Mouse (Mus musculus) lung, postnatal 0 days (tissue): ENCODE measurements at regions not wholly inside any gene's neighbourhood (a gene's known extent, or its start where the extent isn't known, plus 50 kb on each side); places are given as distances from the start of the nearest gene placed in this dataset.

Experiments
- ATAC-seq: fragments of 200-750 bp; cut with Nextera tagmentation; 2 replicates; pipeline ENCODE4 v1.8.0; 2017; ENCODE audit warnings: moderate library complexity
- DNase-seq: peaks from one replicate; pipeline ENCODE4 v3.0.0-alpha.2; 2016; ENCODE audit warnings: low spot score
- H3K27ac ChIP-seq: fragments of 300-500 bp; sonication (generic); 2 replicates; pipeline ENCODE4 v1.5.1; 2014; ENCODE audit warnings: antibody characterized with exemption, mild to moderate bottlenecking, low read length, mixed read lengths
- H3K27me3 ChIP-seq: fragments of 300-500 bp; sonication (generic); replicated peaks from 2 replicates; pipeline ENCODE4 v1.6.1; 2014; ENCODE audit warnings: low read length, mixed read lengths; ENCODE audit not compliant: insufficient read depth
- H3K36me3 ChIP-seq: fragments of 300-500 bp; sonication (generic); 2 replicates; pipeline ENCODE4 v1.6.1; 2014; ENCODE audit warnings: low read length, mixed read lengths; ENCODE audit not compliant: insufficient read depth
- H3K4me1 ChIP-seq: fragments of 300-500 bp; sonication (generic); 2 replicates; pipeline ENCODE4 v1.6.1; 2014; ENCODE audit warnings: antibody characterized with exemption, low read depth, low read length, mixed read lengths; ENCODE audit not compliant: insufficient read depth
- H3K4me2 ChIP-seq: fragments of 300-500 bp; sonication (generic); replicated peaks from 2 replicates; pipeline ENCODE4 v1.6.1; 2014; ENCODE audit warnings: low read depth, mild to moderate bottlenecking, low read length, moderate library complexity, mixed read lengths
- H3K4me3 ChIP-seq: fragments of 300-500 bp; sonication (generic); 2 replicates; pipeline ENCODE4 v1.5.1; 2014; ENCODE audit warnings: low read depth, low read length
- H3K9ac ChIP-seq: fragments of 300-500 bp; sonication (generic); replicated peaks from 2 replicates; pipeline ENCODE4 v1.6.1; 2014; ENCODE audit warnings: low read depth, mild to moderate bottlenecking
- H3K9me3 ChIP-seq: fragments of 300-500 bp; sonication (generic); 2 replicates; pipeline ENCODE4 v1.6.1; 2016; ENCODE audit warnings: low read length, mixed read lengths
- CTCF ChIP-seq: IDR thresholded peaks from 2 replicates; pipeline ENCODE4 v1.5.1; 2016; ENCODE audit warnings: antibody characterized with exemption, mild to moderate bottlenecking
- EP300 ChIP-seq: IDR thresholded peaks from 2 replicates; pipeline ENCODE4 v1.6.1; 2016; ENCODE audit warnings: antibody characterized with exemption, mild to moderate bottlenecking, control low read depth
- WGBS: fragments of 180-500 bp; shearing (Covaris S2); extraction: QIAGEN DNeasy Blood & Tissue Kit; methylation state at CpG from one replicate; pipeline ENCODE4 v1.1.7; 2014; 5-methylcytosine and 5-hydroxymethylcytosine counted together

- WGBS, result 51% methylated on average over 5 of the region's 5 CpGs
- no peak overlapping the region for H3K4me2 ChIP-seq
- no peaks in the 10 kb centered on the region for H3K36me3 ChIP-seq
- DNase-seq (peak; percentile 7), ATAC-seq (no peak)
- no peak overlapping the region for H3K27ac ChIP-seq
- H3K9ac ChIP-seq, result no peak overlapping the region
- no peak overlapping the region for H3K4me3 ChIP-seq
- H3K27me3 ChIP-seq, result no peaks in the 10 kb centered on the region
- H3K4me1 ChIP-seq, result no peaks in the 10 kb centered on the region
- no peak for TF ChIP-seq EP300
- TF ChIP-seq CTCF, result no peak
- H3K9me3 ChIP-seq, result no peaks in the 10 kb centered on the region
These were observed 175.2 kb downstream of the Klf7 start for GRCm38 (mm10) chr1:63946834-63947233.

DNA sequence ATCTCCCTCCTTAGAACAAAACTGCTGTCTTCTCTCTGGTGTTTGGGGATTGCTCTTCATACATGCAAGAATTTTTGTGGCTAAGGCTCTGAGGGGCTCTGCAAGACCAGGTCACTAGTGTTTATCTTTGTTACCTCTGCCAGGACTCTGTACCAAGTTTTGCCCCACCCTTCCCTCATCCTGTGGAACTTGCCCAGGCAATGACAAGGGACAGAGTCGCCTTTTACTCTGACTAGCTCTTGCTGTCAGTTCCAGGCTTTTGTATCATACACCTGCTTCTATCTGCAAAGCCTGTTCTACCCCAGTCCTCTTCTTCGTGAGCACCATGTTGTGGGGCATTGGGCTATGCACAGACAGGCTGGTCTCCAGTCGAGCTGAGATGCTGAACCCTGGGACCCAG is 175.7 kb upstream of the 4933402D24Rik start:
- no peak for DNase-seq
- WGBS, result 50% methylated on average over 3 of the region's 3 CpGs
- no peak overlapping the region for H3K4me2 ChIP-seq
- H3K9me3 ChIP-seq, result no peaks in the 10 kb centered on the region
- no peaks in the 10 kb centered on the region for H3K27me3 ChIP-seq
- TF ChIP-seq EP300, result no peak
- no peak for TF ChIP-seq CTCF
- no peaks in the 10 kb centered on the region for H3K36me3 ChIP-seq
- no peak overlapping the region for H3K4me3 ChIP-seq
- no peak overlapping the region for H3K27ac ChIP-seq
- no peak for ATAC-seq
- no peak overlapping the region for H3K9ac ChIP-seq
- H3K4me1 ChIP-seq, result no peaks in the 10 kb centered on the region

DNA sequence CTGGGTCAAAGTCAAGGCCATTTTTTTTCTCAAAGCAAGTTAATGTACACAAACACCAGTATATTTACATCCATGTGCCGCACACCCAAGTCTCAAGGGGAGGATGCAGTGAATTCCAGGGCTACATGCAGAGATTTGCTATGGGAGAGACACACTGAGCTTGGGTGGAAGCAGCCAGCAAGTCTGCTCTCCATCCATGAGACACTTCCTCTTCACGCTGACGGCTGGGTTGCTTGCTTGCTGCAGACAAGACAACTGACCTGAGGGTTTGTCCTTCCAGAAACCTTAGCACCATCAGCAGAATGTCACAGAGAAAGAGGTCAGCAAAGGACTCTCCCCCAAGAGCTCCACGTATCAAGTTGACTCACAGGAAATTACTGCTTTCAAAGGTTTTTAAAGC is 169.3 kb upstream of the 4933402D24Rik start:
- Histone ChIP-seq H3K27ac (no peak overlapping the region), H3K27me3 (no peaks in the 10 kb centered on the region), H3K9ac (no peak overlapping the region), H3K4me3 (no peak overlapping the region), H3K36me3 (no peaks in the 10 kb centered on the region), H3K9me3 (no peaks in the 10 kb centered on the region), H3K4me1 (no peaks in the 10 kb centered on the region), H3K4me2 (no peak overlapping the region)
- 37% methylated on average over 4 of the region's 4 CpGs for WGBS
- TF ChIP-seq CTCF, result no peak
- TF ChIP-seq EP300, result no peak
- ATAC-seq (no peak), DNase-seq (no peak)

GRCm38 (mm10) chr1:63937480-63937879 is 168.4 kb upstream of the 4933402D24Rik start:
- Histone ChIP-seq H3K9ac (no peak overlapping the region), H3K4me3 (no peak overlapping the region), H3K36me3 (no peaks in the 10 kb centered on the region), H3K9me3 (no peaks in the 10 kb centered on the region), H3K27me3 (no peaks in the 10 kb centered on the region), H3K4me1 (no peaks in the 10 kb centered on the region), H3K4me2 (no peak overlapping the region), H3K27ac (no peak overlapping the region)
- DNase-seq (no peak), ATAC-seq (no peak)
- WGBS, result 40% methylated on average over 3 of the region's 3 CpGs
- TF ChIP-seq EP300 (no peak), CTCF (no peak)

DNA sequence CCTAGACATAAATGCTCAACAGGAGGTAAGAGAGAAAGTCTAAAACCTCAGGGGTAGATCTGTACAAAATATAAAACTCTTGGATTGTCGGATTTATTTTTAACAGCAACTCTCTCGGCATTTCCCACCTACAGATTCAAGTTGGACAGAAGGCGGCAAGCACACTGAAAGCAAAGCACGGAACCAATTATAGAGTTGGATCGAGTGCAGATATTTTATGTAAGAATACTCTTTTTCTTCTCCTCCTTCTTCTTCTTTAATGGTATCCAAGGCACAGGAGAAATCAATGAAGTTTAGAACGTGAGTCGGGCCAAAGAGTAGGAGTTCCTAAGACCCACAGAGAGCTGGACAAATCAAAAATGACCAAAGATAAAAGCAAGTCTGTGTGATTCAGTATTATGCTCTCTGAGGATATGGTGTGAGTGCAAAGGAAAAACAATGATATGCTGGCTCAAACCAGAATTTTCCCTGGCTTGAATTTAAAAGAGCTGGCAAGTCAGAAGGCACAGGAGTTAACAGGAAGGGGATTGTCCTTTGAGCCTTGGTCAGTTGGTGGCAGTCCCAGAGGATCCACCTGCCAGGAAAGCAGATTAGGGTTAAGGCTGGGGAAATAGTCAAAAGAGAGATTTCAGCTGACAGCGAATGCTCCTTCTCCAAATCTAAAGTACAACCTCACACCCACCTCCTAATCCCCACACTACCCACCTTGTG is 165.7 kb upstream of the 4933402D24Rik start:
- Histone ChIP-seq H3K9me3 (no peaks in the 10 kb centered on the region), H3K9ac (no peak overlapping the region), H3K4me1 (no peaks in the 10 kb centered on the region), H3K27me3 (no peaks in the 10 kb centered on the region), H3K36me3 (no peaks in the 10 kb centered on the region), H3K4me3 (no peak overlapping the region), H3K27ac (no peak overlapping the region), H3K4me2 (no peak overlapping the region)
- ATAC-seq, result no peak
- no peak for TF ChIP-seq CTCF
- TF ChIP-seq EP300, result no peak
- DNase-seq, result no peak
- WGBS, result 94% methylated on average over 8 of the region's 8 CpGs

DNA sequence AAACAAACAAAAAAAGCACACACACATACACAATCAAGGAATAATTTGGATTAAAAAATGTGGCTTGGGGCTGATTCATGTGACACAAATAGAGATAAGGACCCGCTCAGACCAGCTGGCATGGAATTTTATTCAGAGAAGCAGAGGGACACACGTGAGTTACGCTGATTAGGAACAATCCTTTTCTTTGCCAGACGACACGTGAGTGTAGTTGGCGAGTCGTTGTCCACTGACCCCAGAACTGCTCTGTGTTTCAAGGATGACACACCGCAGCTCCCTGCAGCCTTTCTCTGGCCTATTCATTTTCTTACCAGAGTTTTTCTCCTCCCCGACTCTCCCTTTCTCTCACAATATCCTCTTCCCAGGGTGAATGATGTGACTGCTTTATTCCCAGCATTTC is 163.4 kb upstream of the 4933402D24Rik start:
- no peaks in the 10 kb centered on the region for H3K4me1 ChIP-seq
- no peak overlapping the region for H3K9ac ChIP-seq
- H3K9me3 ChIP-seq, result no peaks in the 10 kb centered on the region
- no peaks in the 10 kb centered on the region for H3K36me3 ChIP-seq
- no peak overlapping the region for H3K4me3 ChIP-seq
- TF ChIP-seq EP300 (no peak), CTCF (no peak)
- WGBS, result 45% methylated on average over 9 of the region's 9 CpGs
- H3K27me3 ChIP-seq, result no peaks in the 10 kb centered on the region
- no peak for DNase-seq
- no peak overlapping the region for H3K4me2 ChIP-seq
- ATAC-seq, result no peak
- H3K27ac ChIP-seq, result no peak overlapping the region
